Mouse (Mus musculus) MEL (cell line): ENCODE measurements around the gene Hcn3. TPM values are rescaled to one million over a fixed set of nuclear protein-coding genes. Genes with fewer than 3 reads are reported as not detected.

ENCODE experiments used
- DNase-seq: peaks from one replicate; pipeline ENCODE4 v3.0.0; 2011; ENCODE audit warnings: low read depth, low spot score
- H3K27ac ChIP-seq: 2 replicates; pipeline ENCODE4 v1.5.1; 2012; ENCODE audit warnings: low read depth, mild to moderate bottlenecking, control low read depth, low read length, moderate library complexity; ENCODE audit not compliant: control insufficient read depth
- H3K27me3 ChIP-seq, 2 experiments: fragments of 150-350 bp in 1 of 2; sonication (generic) in 1 of 2; 2 replicates each; pipeline ENCODE4 v1.6.1; 2012; ENCODE audit warnings: low read length in 2 of 2, mild to moderate bottlenecking in 2 of 2, improper control_type of control experiment in 1 of 2, moderate library complexity in 1 of 2; ENCODE audit not compliant: insufficient read depth in 2 of 2, control insufficient read depth in 1 of 2
- H3K36me3 ChIP-seq, 2 experiments: 2 replicates each; pipeline ENCODE4 v1.6.1; 2012 to 2014; ENCODE audit warnings: low read length in 2 of 2, improper control_type of control experiment in 1 of 2, inconsistent platforms in 1 of 2, mild to moderate bottlenecking in 1 of 2; ENCODE audit not compliant: insufficient read depth in 2 of 2, control insufficient read depth in 1 of 2
- H3K4me1 ChIP-seq, 2 experiments: fragments of 150-350 bp in 1 of 2; sonication (generic) in 1 of 2; 2 replicates each; pipeline ENCODE4 v1.6.1; 2012; ENCODE audit warnings: low read length in 2 of 2, improper control_type of control experiment in 1 of 2, mild to moderate bottlenecking in 1 of 2; ENCODE audit not compliant: insufficient read depth in 2 of 2, control insufficient read depth in 1 of 2
- H3K4me3 ChIP-seq, 2 experiments: fragments of 150-350 bp in 1 of 2; sonication (generic) in 1 of 2; 2 replicates each; pipeline ENCODE4 v1.5.1; 2012; ENCODE audit warnings: low read depth in 2 of 2, low read length in 2 of 2, mild to moderate bottlenecking in 2 of 2, moderate library complexity in 2 of 2, control low read depth in 1 of 2, improper control_type of control experiment in 1 of 2; ENCODE audit not compliant: control insufficient read depth in 1 of 2, insufficient read depth in 1 of 2
- H3K79me2 ChIP-seq: 2 replicates; pipeline ENCODE4 v1.6.1; 2012; ENCODE audit warnings: mild to moderate bottlenecking, low read length, moderate library complexity; ENCODE audit not compliant: control insufficient read depth, poor library complexity, insufficient read depth
- H3K9ac ChIP-seq: 2 replicates; pipeline ENCODE4 v1.6.1; 2012; ENCODE audit warnings: low read depth, mild to moderate bottlenecking, control low read depth, low read length, moderate library complexity; ENCODE audit not compliant: control insufficient read depth, poor library complexity, severe bottlenecking
- H3K9me3 ChIP-seq: fragments of 150-350 bp; sonication (generic); replicated peaks from 2 replicates; pipeline ENCODE4 v1.6.1; 2012; ENCODE audit warnings: mild to moderate bottlenecking, low read length, improper control_type of control experiment, moderate library complexity; ENCODE audit not compliant: insufficient read depth
- BHLHE40 ChIP-seq: IDR thresholded peaks from 2 replicates; pipeline ENCODE4 v1.6.1; 2012; ENCODE audit warnings: low read depth, mild to moderate bottlenecking, inconsistent platforms, low read length, improper control_type of control experiment, borderline replicate concordance
- CHD1 ChIP-seq: IDR thresholded peaks from 2 replicates; pipeline ENCODE4 v1.6.1; 2012; ENCODE audit warnings: low read depth, mild to moderate bottlenecking, inconsistent platforms, low read length, improper control_type of control experiment
- CHD2 ChIP-seq: IDR thresholded peaks from 2 replicates; pipeline ENCODE4 v1.6.1; 2011; ENCODE audit warnings: low read length, improper control_type of control experiment
- CTCF ChIP-seq, 3 experiments: IDR thresholded peaks in 2 of 3; conservative IDR thresholded peaks in 1 of 3; 2 replicates each; pipeline ENCODE4 v1.5.1; 2011 to 2012; ENCODE audit warnings: low read length in 3 of 3, low read depth in 2 of 3, mild to moderate bottlenecking in 2 of 3, improper control_type of control experiment in 1 of 3, inconsistent platforms in 1 of 3, mixed read lengths in 1 of 3, moderate library complexity in 1 of 3; ENCODE audit not compliant: control insufficient read depth in 1 of 3, insufficient read depth in 1 of 3, poor library complexity in 1 of 3, severe bottlenecking in 1 of 3
- E2F4 ChIP-seq: IDR thresholded peaks from 2 replicates; pipeline ENCODE4 v1.6.1; 2011; ENCODE audit warnings: low read depth, low read length, improper control_type of control experiment, borderline replicate concordance
- EP300 ChIP-seq, 2 experiments: IDR thresholded peaks; 2 replicates each; pipeline ENCODE4 v1.6.1; 2011; ENCODE audit warnings: improper control_type of control experiment in 2 of 2, low read length in 2 of 2, low read depth in 1 of 2, mild to moderate bottlenecking in 1 of 2
- GABPA ChIP-seq: IDR thresholded peaks from 2 replicates; pipeline ENCODE4 v1.6.1; 2012; ENCODE audit warnings: low read depth, mild to moderate bottlenecking, inconsistent platforms, low read length, improper control_type of control experiment, moderate library complexity
- HCFC1 ChIP-seq: IDR thresholded peaks from 2 replicates; pipeline ENCODE4 v1.6.1; 2012; ENCODE audit warnings: low read depth, mild to moderate bottlenecking, inconsistent platforms, low read length, improper control_type of control experiment, moderate library complexity
- KAT2A ChIP-seq: conservative IDR thresholded peaks from 2 replicates; pipeline ENCODE4 v1.6.1; 2012; ENCODE audit warnings: low read depth, low read length, improper control_type of control experiment, inconsistent platforms
- MAX ChIP-seq: IDR thresholded peaks from 2 replicates; pipeline ENCODE4 v1.6.1; 2011; ENCODE audit warnings: low read length, improper control_type of control experiment
- MEF2A ChIP-seq: IDR thresholded peaks from 2 replicates; pipeline ENCODE4 v1.6.1; 2014; ENCODE audit warnings: low read depth, mild to moderate bottlenecking, inconsistent platforms, low read length, improper control_type of control experiment; ENCODE audit not compliant: poor library complexity, insufficient replicate concordance, severe bottlenecking; ENCODE audit errors: extremely low read depth
- MXI1 ChIP-seq: IDR thresholded peaks from 2 replicates; pipeline ENCODE4 v1.6.1; 2011; ENCODE audit warnings: mild to moderate bottlenecking, low read depth, low read length, improper control_type of control experiment
- MYB ChIP-seq: IDR thresholded peaks from 2 replicates; pipeline ENCODE4 v1.6.1; 2011; ENCODE audit warnings: mild to moderate bottlenecking, low read depth, low read length, improper control_type of control experiment
- MYC ChIP-seq: IDR thresholded peaks from 2 replicates; pipeline ENCODE4 v1.6.1; 2011; ENCODE audit warnings: low read depth, mild to moderate bottlenecking, low read length, improper control_type of control experiment, moderate library complexity
- NELFE ChIP-seq: IDR thresholded peaks from 2 replicates; pipeline ENCODE4 v1.6.1; 2011; ENCODE audit warnings: low read depth, low read length, improper control_type of control experiment
- NRF1 ChIP-seq: IDR thresholded peaks from 2 replicates; pipeline ENCODE4 v1.6.1; 2014; ENCODE audit warnings: low read depth, mild to moderate bottlenecking, inconsistent platforms, low read length, improper control_type of control experiment, moderate library complexity; ENCODE audit not compliant: poor library complexity, insufficient read depth, severe bottlenecking
- POLR2A ChIP-seq, 2 experiments: IDR thresholded peaks; 2 replicates each; pipeline ENCODE4 v1.6.1; 2011 to 2012; ENCODE audit warnings: low read length in 2 of 2, mild to moderate bottlenecking in 2 of 2, control low read depth in 1 of 2, improper control_type of control experiment in 1 of 2, low read depth in 1 of 2, moderate library complexity in 1 of 2; ENCODE audit not compliant: control insufficient read depth in 1 of 2, insufficient read depth in 1 of 2, poor library complexity in 1 of 2
- POLR2AphosphoS5 ChIP-seq: IDR thresholded peaks from 2 replicates; pipeline ENCODE4 v1.6.1; 2012; ENCODE audit warnings: low read depth, borderline replicate concordance, mild to moderate bottlenecking, inconsistent platforms, low read length, moderate library complexity, mixed read lengths
- RCOR1 ChIP-seq: IDR thresholded peaks from 2 replicates; pipeline ENCODE4 v1.6.1; 2012; ENCODE audit warnings: low read depth, mild to moderate bottlenecking, inconsistent platforms, low read length, improper control_type of control experiment
- TAL1 ChIP-seq: IDR thresholded peaks from 2 replicates; pipeline ENCODE4 v1.6.1; 2012; ENCODE audit warnings: mild to moderate bottlenecking, inconsistent platforms, low read length, moderate library complexity, mixed read lengths
- TBP ChIP-seq: IDR thresholded peaks from 2 replicates; pipeline ENCODE4 v1.8.0; 2011; ENCODE audit warnings: low read depth, low read length, improper control_type of control experiment
- TCF12 ChIP-seq: IDR thresholded peaks from 2 replicates; pipeline ENCODE4 v1.6.1; 2014; ENCODE audit warnings: low read depth, mild to moderate bottlenecking, inconsistent platforms, low read length, improper control_type of control experiment, moderate library complexity
- UBTF ChIP-seq: IDR thresholded peaks from 2 replicates; pipeline ENCODE4 v1.6.1; 2012; ENCODE audit warnings: low read depth, mild to moderate bottlenecking, inconsistent platforms, low read length, improper control_type of control experiment, moderate library complexity, borderline replicate concordance; ENCODE audit not compliant: insufficient read depth
- USF1 ChIP-seq: IDR thresholded peaks from 2 replicates; pipeline ENCODE4 v1.6.1; 2014; ENCODE audit warnings: low read depth, mild to moderate bottlenecking, inconsistent platforms, low read length, improper control_type of control experiment, moderate library complexity
- USF2 ChIP-seq, 2 experiments: IDR thresholded peaks; 2 replicates each; pipeline ENCODE4 v1.6.1; 2011 to 2012; ENCODE audit warnings: improper control_type of control experiment in 2 of 2, low read length in 2 of 2, borderline replicate concordance in 1 of 2, inconsistent platforms in 1 of 2, low read depth in 1 of 2, mild to moderate bottlenecking in 1 of 2; ENCODE audit not compliant: insufficient read depth in 1 of 2
- ZC3H11A ChIP-seq: IDR thresholded peaks from 2 replicates; pipeline ENCODE4 v1.6.1; 2012; ENCODE audit warnings: low read depth, mild to moderate bottlenecking, inconsistent platforms, low read length, improper control_type of control experiment
- ZMIZ1 ChIP-seq: IDR thresholded peaks from 2 replicates; pipeline ENCODE4 v1.6.1; 2012; ENCODE audit warnings: low read depth, mild to moderate bottlenecking, inconsistent platforms, low read length, improper control_type of control experiment, moderate library complexity
- ZNF384 ChIP-seq: IDR thresholded peaks from 2 replicates; pipeline ENCODE4 v1.6.1; 2012; ENCODE audit warnings: low read depth, mild to moderate bottlenecking, inconsistent platforms, low read length, improper control_type of control experiment
- polyA plus RNA-seq, 2 experiments: library from polyadenylated mRNA; stranded (reverse) in 1 of 2; unstranded in 1 of 2; fragments of >175 nt in 1 of 2; fragments of >200 nt in 1 of 2; gene quantifications; 2 replicates each; pipeline versions ENCODE4 v1.2.1 to v1.2.4; 2012; ENCODE audit warnings: low replicate concordance in 2 of 2, low read depth in 1 of 2; ENCODE audit not compliant: insufficient read length in 2 of 2, insufficient read depth in 1 of 2, missing spikeins in 1 of 2
- total RNA-seq: library from RNA; depleted of rRNA; stranded (reverse); fragments of 300-350 nt; gene quantifications from 2 replicates; pipeline ENCODE4 v1.2.3, GENCODE M21; 2012

The Hcn3 gene
- total and polyA plus RNA-seq, 3 experiments: 4.0 to 7.4 TPM; not detected in 1

- TF ChIP-seq KAT2A (peak; percentile 73; the same call in 1 of the 2 replicates), CTCF (IDR thresholded peaks at IDR 0.05 in 2 of 3, conservative IDR thresholded peaks at IDR 0.05 in 1 of 3; ENCODE audit: control insufficient read depth in 1 of 3, insufficient read depth in 1 of 3, low read depth in 2 of 3, low read length in 3 of 3, poor library complexity in 1 of 3, severe bottlenecking in 1 of 3) (no peak), MAX (peak; percentile 58; the same call in 1 of the 2 replicates), EP300 (IDR thresholded peaks at IDR 0.05; ENCODE audit: low read depth in 1 of 2, low read length in 2 of 2) (peak in 1 of 2 experiments; percentile 54; a peak in 2 of 4 replicates), TBP (no peak), POLR2AphosphoS5 (no peak), ZC3H11A (no peak), TCF12 (peak; percentile 36; the same call in 1 of the 2 replicates), MYB (no peak; the same call in 1 of the 2 replicates), HCFC1 (peak; percentile 95), CHD2 (peak; percentile 84), BHLHE40 (peak; percentile 40; the same call in 1 of the 2 replicates), MEF2A (no peak), UBTF (no peak), RCOR1 (no peak), MYC (peak; percentile 48)
Observed at GRCm38 (mm10) chr3:89183058-89183958, 23.3 kb upstream of the Hcn3 start, which contains the start of gene Fam189b (continued).

GRCm38 (mm10) chr3:89182531-89183057 lies 22.6 kb upstream of the Hcn3 start:
- Histone ChIP-seq H3K9ac (peak overlapping the region; percentile 50), H3K27me3 (no peaks in the 10 kb centered on the region), H3K4me1 (peaks cover 18 to 65% of the 10 kb centered on the region in 2 experiments), H3K36me3 (peaks cover 7 to 54% of the 10 kb centered on the region in 2 experiments), H3K27ac (peak overlapping the region; percentile 92), H3K79me2 (peaks cover 20% of the 10 kb centered on the region), H3K4me3 (peak overlapping the region; percentile 9 to 16; a peak in 3 of 4 replicates), H3K9me3 (no peaks in the 10 kb centered on the region)
- peak; percentile 93 for DNase-seq
- peak; percentile 73; the same call in 1 of the 2 replicates for TF ChIP-seq NELFE
- peak; percentile 66 for TF ChIP-seq TBP
- no peak for TF ChIP-seq GABPA
- TF ChIP-seq RCOR1: peak; percentile 45
- no peak; the same call in 1 of the 2 replicates for TF ChIP-seq BHLHE40
- TF ChIP-seq NRF1: no peak
- TF ChIP-seq MAX: peak; percentile 60; the same call in 1 of the 2 replicates
- TF ChIP-seq CHD1: 0 out of 2 replicates have a peak, but pooled peaks have one; percentile 77
- peak; percentile 98 for TF ChIP-seq ZNF384
- TF ChIP-seq POLR2A (IDR thresholded peaks at IDR 0.05; ENCODE audit: control insufficient read depth in 1 of 2, insufficient read depth in 1 of 2, low read depth in 1 of 2, low read length in 2 of 2, poor library complexity in 1 of 2): no peak; a peak in 2 of 4 replicates
- TF ChIP-seq HCFC1: no peak
- no peak for TF ChIP-seq CTCF (IDR thresholded peaks at IDR 0.05 in 2 of 3, conservative IDR thresholded peaks at IDR 0.05 in 1 of 3; ENCODE audit: control insufficient read depth in 1 of 3, insufficient read depth in 1 of 3, low read depth in 2 of 3, low read length in 3 of 3, poor library complexity in 1 of 3, severe bottlenecking in 1 of 3)
- no peak for TF ChIP-seq ZMIZ1
- TF ChIP-seq ZC3H11A: no peak
- peak; percentile 76 to 92; a peak in 3 of 4 replicates for TF ChIP-seq EP300 (IDR thresholded peaks at IDR 0.05; ENCODE audit: low read depth in 1 of 2, low read length in 2 of 2)
- TF ChIP-seq E2F4: no peak
- no peak for TF ChIP-seq MEF2A
- no peak for TF ChIP-seq KAT2A
- TF ChIP-seq USF2 (IDR thresholded peaks at IDR 0.05; ENCODE audit: borderline replicate concordance in 1 of 2, insufficient read depth in 1 of 2, low read depth in 1 of 2, low read length in 2 of 2): no peak
- no peak; the same call in 1 of the 2 replicates for TF ChIP-seq USF1
- TF ChIP-seq POLR2AphosphoS5: no peak
- TF ChIP-seq TAL1: no peak
- no peak; the same call in 1 of the 2 replicates for TF ChIP-seq TCF12
- TF ChIP-seq MXI1: peak; percentile 34; the same call in 1 of the 2 replicates
